Mouse (Mus musculus) thymus, adult 2 months (tissue): ENCODE results near the gene Sirt7.

Source experiments
- CTCF ChIP-seq: fragments of 200-500 bp; IDR thresholded peaks from 2 replicates; pipeline ENCODE4 v1.5.1; 2012; ENCODE audit warnings: mild to moderate bottlenecking, control low read depth, low read length, moderate library complexity, borderline replicate concordance; ENCODE audit not compliant: control insufficient read depth, poor library complexity, insufficient read depth; ENCODE audit errors: extremely low read depth
- POLR2A ChIP-seq: fragments of 200-500 bp; IDR thresholded peaks from 2 replicates; pipeline ENCODE4 v1.6.1; 2012; ENCODE audit warnings: mild to moderate bottlenecking, low read length, control low read depth, moderate library complexity; ENCODE audit not compliant: control insufficient read depth, poor library complexity, insufficient read depth; ENCODE audit errors: extremely low read depth

DNA sequence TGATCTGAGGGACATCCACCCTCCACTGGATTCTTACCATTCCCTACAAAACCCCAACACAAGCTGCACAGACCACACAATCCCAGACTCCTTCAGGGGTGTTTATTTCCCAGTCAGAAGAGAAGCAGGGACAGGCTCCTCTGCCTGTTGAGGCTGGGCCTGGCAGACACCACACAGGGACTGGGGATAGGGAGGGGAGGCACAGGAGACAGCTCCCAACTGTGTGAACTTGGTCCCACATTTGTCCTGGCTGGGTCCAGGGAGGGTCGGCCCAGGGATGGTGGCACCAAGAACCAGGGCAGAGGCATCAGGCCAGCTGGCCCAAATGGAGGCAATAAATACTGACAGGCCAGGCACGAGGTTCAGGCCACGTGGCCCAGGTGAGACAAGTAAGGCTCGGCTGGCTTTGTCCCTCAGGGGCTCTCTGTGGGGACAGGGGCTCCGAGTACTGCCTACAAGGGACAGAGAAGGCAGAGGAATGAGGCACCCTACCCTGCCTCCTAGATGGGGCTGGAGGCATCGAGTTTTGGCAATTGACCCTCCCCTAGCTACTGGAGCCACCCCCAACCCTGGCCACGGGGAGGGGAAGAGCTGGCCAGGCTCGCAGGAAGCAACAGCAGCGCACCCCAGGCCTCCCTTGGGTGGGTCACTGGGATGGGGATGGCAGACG, 46.9 kb downstream of the Sirt7 start:
- no peak for TF ChIP-seq CTCF
- TF ChIP-seq POLR2A, result no peak
